Mouse (Mus musculus) cortical plate, adult 2 months (tissue): ENCODE measurements around the gene Dlx5. TPM values are rescaled to one million over a fixed set of nuclear protein-coding genes. Genes with fewer than 3 reads are reported as not detected.

ENCODE experiments used
- H3K27ac ChIP-seq: fragments of 200-500 bp; 2 replicates; pipeline ENCODE4 v1.5.1; 2012; ENCODE audit warnings: low read length, control low read depth, inconsistent platforms; ENCODE audit not compliant: insufficient read depth
- H3K4me1 ChIP-seq: fragments of 200-500 bp; 2 replicates; pipeline ENCODE4 v1.6.1; 2011; ENCODE audit warnings: low read length; ENCODE audit not compliant: control insufficient read depth, insufficient read depth
- H3K4me3 ChIP-seq: fragments of 200-500 bp; 2 replicates; pipeline ENCODE4 v1.5.1; 2011; ENCODE audit warnings: mild to moderate bottlenecking, low read length, control low read depth; ENCODE audit not compliant: insufficient read depth
- CTCF ChIP-seq: fragments of 200-500 bp; IDR thresholded peaks from 2 replicates; pipeline ENCODE4 v1.5.1; 2011; ENCODE audit warnings: mild to moderate bottlenecking, control low read depth, low read length; ENCODE audit not compliant: insufficient read depth; ENCODE audit errors: extremely low read depth
- POLR2A ChIP-seq: fragments of 200-500 bp; IDR thresholded peaks from 2 replicates; pipeline ENCODE4 v1.6.1; 2011; ENCODE audit warnings: mild to moderate bottlenecking, low read length, control low read depth; ENCODE audit not compliant: insufficient read depth; ENCODE audit errors: extremely low read depth
- polyA plus RNA-seq: library from polyadenylated mRNA; depleted of rRNA; stranded (reverse); fragments of >200 nt; gene quantifications from 2 replicates; pipeline ENCODE4 v1.2.3, GENCODE M21; 2012

The Dlx5 gene
- polyA plus RNA-seq, 1 experiment: 2.7 TPM

GRCm38 (mm10) chr6:6856316-6856715 lies 25.6 kb downstream of the Dlx5 start:
- Histone ChIP-seq H3K27ac (0 out of 2 replicates have a peak overlapping the region, but pooled peaks have one; percentile 25), H3K4me3 (no peak overlapping the region), H3K4me1 (no peaks in the 10 kb centered on the region)
- TF ChIP-seq CTCF: no peak
- TF ChIP-seq POLR2A: no peak

- Histone ChIP-seq H3K4me1 (no peaks in the 10 kb centered on the region), H3K4me3 (no peak overlapping the region), H3K27ac (no peak overlapping the region)
- TF ChIP-seq CTCF (no peak), POLR2A (no peak)
Measured at GRCm38 (mm10) chr6:6855746-6856185, 26.1 kb downstream of the Dlx5 start.

- Histone ChIP-seq H3K4me3 (no peak overlapping the region), H3K4me1 (no peaks in the 10 kb centered on the region), H3K27ac (no peak overlapping the region)
- TF ChIP-seq POLR2A (no peak), CTCF (no peak)
Measured at GRCm38 (mm10) chr6:6854902-6855745, 26.8 kb downstream of the Dlx5 start.

GRCm38 (mm10) chr6:6854176-6854575 lies 27.7 kb downstream of the Dlx5 start:
- TF ChIP-seq POLR2A: no peak
- no peak for TF ChIP-seq CTCF
- H3K27ac ChIP-seq: no peak overlapping the region
- H3K4me1 ChIP-seq: no peaks in the 10 kb centered on the region
- H3K4me3 ChIP-seq: no peak overlapping the region

- H3K4me1 ChIP-seq: no peaks in the 10 kb centered on the region
- no peak overlapping the region for H3K27ac ChIP-seq
- no peak overlapping the region for H3K4me3 ChIP-seq
- TF ChIP-seq CTCF (no peak), POLR2A (no peak)
Measured at GRCm38 (mm10) chr6:6852944-6853343, 28.9 kb downstream of the Dlx5 start.

- Histone ChIP-seq H3K4me3 (no peak overlapping the region), H3K27ac (no peak overlapping the region), H3K4me1 (no peaks in the 10 kb centered on the region)
- no peak for TF ChIP-seq POLR2A
Measured at GRCm38 (mm10) chr6:6851166-6851565, 30.7 kb downstream of the Dlx5 start.

GRCm38 (mm10) chr6:6850324-6851060 lies 31.4 kb downstream of the Dlx5 start:
- TF ChIP-seq POLR2A (no peak), CTCF (no peak)
- Histone ChIP-seq H3K27ac (no peak overlapping the region), H3K4me1 (no peaks in the 10 kb centered on the region), H3K4me3 (no peak overlapping the region)

- no peak for TF ChIP-seq CTCF
- TF ChIP-seq POLR2A: no peak
- H3K4me1 ChIP-seq: no peaks in the 10 kb centered on the region
- no peak overlapping the region for H3K4me3 ChIP-seq
- H3K27ac ChIP-seq: no peak overlapping the region
Measured at GRCm38 (mm10) chr6:6849744-6850143, 32.1 kb downstream of the Dlx5 start.

- Histone ChIP-seq H3K4me1 (no peaks in the 10 kb centered on the region), H3K4me3 (no peak overlapping the region), H3K27ac (no peak overlapping the region)
- no peak for TF ChIP-seq CTCF
- no peak for TF ChIP-seq POLR2A
Measured at GRCm38 (mm10) chr6:6848541-6848940, 33.3 kb downstream of the Dlx5 start.

- H3K4me3 ChIP-seq: no peak overlapping the region
- no peaks in the 10 kb centered on the region for H3K4me1 ChIP-seq
- no peak for TF ChIP-seq CTCF
- TF ChIP-seq POLR2A: no peak
- no peak overlapping the region for H3K27ac ChIP-seq
Measured at GRCm38 (mm10) chr6:6833301-6833700, 48.6 kb downstream of the Dlx5 start.
